Mouse (Mus musculus) intestine, postnatal 0 days (tissue): Measurements from ENCODE around the gene Arhgef3. TPM values are rescaled to one million over a fixed set of nuclear protein-coding genes. Genes with fewer than 3 reads are reported as not detected.

Experiments
- ATAC-seq: fragments of 200-750 bp; cut with Nextera tagmentation; 2 replicates; pipeline ENCODE4 v1.8.0; 2017; ENCODE audit warnings: mild to moderate bottlenecking, moderate TSS enrichment, moderate library complexity
- H3K27ac ChIP-seq: fragments of 300-500 bp; sonication (generic); 2 replicates; pipeline ENCODE4 v1.5.1; 2014; ENCODE audit warnings: mild to moderate bottlenecking, low read depth, low read length, moderate library complexity
- H3K27me3 ChIP-seq: fragments of 300-500 bp; sonication (generic); replicated peaks from 2 replicates; pipeline ENCODE4 v1.6.1; 2014; ENCODE audit warnings: low read length, mixed read lengths; ENCODE audit not compliant: control insufficient read depth, insufficient read depth
- H3K36me3 ChIP-seq: fragments of 300-500 bp; sonication (generic); 2 replicates; pipeline ENCODE4 v1.6.1; 2014; ENCODE audit warnings: mild to moderate bottlenecking, moderate library complexity; ENCODE audit not compliant: control insufficient read depth, insufficient read depth
- H3K4me1 ChIP-seq: fragments of 300-500 bp; sonication (generic); replicated peaks from 2 replicates; pipeline ENCODE4 v1.6.1; 2014; ENCODE audit warnings: antibody characterized with exemption, low read length, mixed read lengths; ENCODE audit not compliant: control insufficient read depth, insufficient read depth
- H3K4me2 ChIP-seq: fragments of 300-500 bp; sonication (generic); replicated peaks from 2 replicates; pipeline ENCODE4 v1.6.1; 2014; ENCODE audit warnings: low read depth, mild to moderate bottlenecking, moderate library complexity
- H3K4me3 ChIP-seq: fragments of 300-500 bp; sonication (generic); 2 replicates; pipeline ENCODE4 v1.5.1; 2014; ENCODE audit warnings: low read depth, low read length
- H3K9ac ChIP-seq: fragments of 300-500 bp; sonication (generic); 2 replicates; pipeline ENCODE4 v1.6.1; 2014; ENCODE audit warnings: mild to moderate bottlenecking, low read depth, low read length
- H3K9me3 ChIP-seq: fragments of 300-500 bp; sonication (generic); 2 replicates; pipeline ENCODE4 v1.6.1; 2016; ENCODE audit warnings: mixed run types; ENCODE audit not compliant: control insufficient read depth
- CTCF ChIP-seq: sonication (generic); IDR thresholded peaks from 2 replicates; pipeline ENCODE4 v1.5.1; 2016; ENCODE audit warnings: low read depth, mild to moderate bottlenecking, control low read depth, antibody characterized with exemption, moderate library complexity
- WGBS: fragments of 180-500 bp; shearing (Covaris S2); extraction: QIAGEN DNeasy Blood & Tissue Kit; methylation state at CpG from one replicate; pipeline ENCODE4 v1.1.7; 2014; 5-methylcytosine and 5-hydroxymethylcytosine counted together
- polyA plus RNA-seq: library from polyadenylated mRNA; unstranded; fragments of >200 nt; fragmentation: Nextera tagmentation; extraction: Ambion mirVana; gene quantifications from 2 replicates; pipeline ENCODE4 v1.2.1, GENCODE M21; 2015

Arhgef3 gene
- polyA plus RNA-seq, 1 experiment from 2014 or later: 12.2 TPM

GRCm38 (mm10) chr14:27211743-27212445, 97.2 kb downstream of the Arhgef3 start:
- Histone ChIP-seq H3K4me1 (no peaks in the 10 kb centered on the region), H3K4me3 (no peak overlapping the region), H3K9ac (no peak overlapping the region), H3K27ac (no peak overlapping the region), H3K27me3 (no peaks in the 10 kb centered on the region), H3K4me2 (no peak overlapping the region), H3K36me3 (no peaks in the 10 kb centered on the region), H3K9me3 (no peaks in the 10 kb centered on the region)
- no peak for TF ChIP-seq CTCF
- no peak for ATAC-seq
- 96% methylated on average over 2 of the region's 2 CpGs for WGBS

- Histone ChIP-seq H3K4me2 (no peak overlapping the region), H3K9me3 (no peaks in the 10 kb centered on the region), H3K4me3 (no peak overlapping the region), H3K4me1 (no peaks in the 10 kb centered on the region), H3K27me3 (no peaks in the 10 kb centered on the region), H3K9ac (no peak overlapping the region), H3K36me3 (no peaks in the 10 kb centered on the region), H3K27ac (no peak overlapping the region)
- ATAC-seq: no peak
- 55% methylated on average over 2 of the region's 2 CpGs for WGBS
- no peak for TF ChIP-seq CTCF
Measured at GRCm38 (mm10) chr14:27214232-27214631, 99.5 kb downstream of the Arhgef3 start.

DNA sequence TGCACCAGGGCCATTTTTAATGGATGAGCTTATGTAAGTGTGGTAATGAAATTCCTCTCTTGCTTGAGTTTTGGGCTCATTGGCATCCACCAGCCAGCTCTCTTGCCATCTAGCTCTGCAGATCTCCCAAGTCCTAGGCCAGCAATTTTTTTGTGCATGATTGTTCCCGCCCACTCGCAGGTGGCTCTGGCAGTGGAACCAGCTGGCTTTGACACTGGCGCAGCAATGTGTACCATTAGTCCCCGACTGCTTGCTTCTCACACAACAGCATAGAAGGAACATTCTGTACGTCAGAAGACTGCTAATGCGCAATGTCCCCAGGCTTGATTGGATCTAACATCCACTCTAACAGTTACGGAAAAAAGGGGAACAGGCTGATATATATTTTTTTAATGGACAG, 105.0 kb downstream of the Arhgef3 start:
- no peak overlapping the region for H3K9ac ChIP-seq
- no peaks in the 10 kb centered on the region for H3K9me3 ChIP-seq
- H3K4me2 ChIP-seq: no peak overlapping the region
- H3K36me3 ChIP-seq: no peaks in the 10 kb centered on the region
- 91% methylated on average over 7 of the region's 7 CpGs for WGBS
- TF ChIP-seq CTCF: no peak
- H3K27me3 ChIP-seq: no peaks in the 10 kb centered on the region
- ATAC-seq: no peak
- H3K4me3 ChIP-seq: no peak overlapping the region
- no peak overlapping the region for H3K27ac ChIP-seq
- H3K4me1 ChIP-seq: no peaks in the 10 kb centered on the region

GRCm38 (mm10) chr14:27220297-27220696, 105.6 kb downstream of the Arhgef3 start:
- 51% methylated on average over 12 of the region's 12 CpGs for WGBS
- Histone ChIP-seq H3K27me3 (no peaks in the 10 kb centered on the region), H3K27ac (no peak overlapping the region), H3K36me3 (no peaks in the 10 kb centered on the region), H3K4me3 (no peak overlapping the region), H3K9ac (no peak overlapping the region), H3K4me1 (no peaks in the 10 kb centered on the region), H3K9me3 (no peaks in the 10 kb centered on the region), H3K4me2 (no peak overlapping the region)
- no peak for TF ChIP-seq CTCF
- ATAC-seq: no peak

DNA sequence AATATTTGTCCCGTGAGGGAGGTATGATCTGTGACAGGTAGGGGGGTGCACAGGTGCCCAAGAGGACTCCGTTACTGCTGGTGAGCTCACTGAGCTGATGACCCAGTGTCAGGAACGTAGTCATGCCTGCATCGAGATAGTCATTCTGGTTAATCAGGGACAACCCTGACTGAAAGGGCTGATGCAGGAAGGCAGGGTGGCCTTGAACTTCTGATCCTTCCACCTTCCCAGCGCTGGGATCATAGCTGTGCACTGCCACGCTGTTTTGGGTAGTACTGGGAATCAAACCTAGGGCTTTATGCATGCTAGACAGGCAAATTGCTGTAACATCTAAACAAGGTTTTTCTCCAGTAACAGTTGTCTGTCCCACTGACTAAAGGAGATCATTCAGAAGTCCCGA, 109.9 kb downstream of the Arhgef3 start:
- Histone ChIP-seq H3K27me3 (no peaks in the 10 kb centered on the region), H3K4me3 (no peak overlapping the region), H3K9ac (no peak overlapping the region), H3K9me3 (no peaks in the 10 kb centered on the region), H3K4me1 (peaks cover 6% of the 10 kb centered on the region; the same call in 1 of the 2 replicates), H3K4me2 (no peak overlapping the region), H3K36me3 (no peaks in the 10 kb centered on the region), H3K27ac (no peak overlapping the region)
- ATAC-seq: no peak
- WGBS: 80% methylated on average over 7 of the region's 7 CpGs
- no peak for TF ChIP-seq CTCF

- ATAC-seq: no peak
- H3K4me1 ChIP-seq: peaks cover 21% of the 10 kb centered on the region
- no peak for TF ChIP-seq CTCF
- no peak overlapping the region for H3K4me3 ChIP-seq
- H3K4me2 ChIP-seq: no peak overlapping the region
- 78% methylated on average over 3 of the region's 3 CpGs for WGBS
- no peaks in the 10 kb centered on the region for H3K27me3 ChIP-seq
- no peaks in the 10 kb centered on the region for H3K9me3 ChIP-seq
- no peaks in the 10 kb centered on the region for H3K36me3 ChIP-seq
- no peak overlapping the region for H3K27ac ChIP-seq
- H3K9ac ChIP-seq: no peak overlapping the region
Measured at GRCm38 (mm10) chr14:27226288-27226687, 111.6 kb downstream of the Arhgef3 start.
